Mouse (Mus musculus): ENCODE measurements around the gene Zkscan17. TPM values are rescaled to one million over a fixed set of nuclear protein-coding genes. Genes with fewer than 3 reads are reported as not detected.

Gene Zkscan17
- polyA plus RNA-seq, 2 experiments = 2.3 to 3.4 TPM

DNA sequence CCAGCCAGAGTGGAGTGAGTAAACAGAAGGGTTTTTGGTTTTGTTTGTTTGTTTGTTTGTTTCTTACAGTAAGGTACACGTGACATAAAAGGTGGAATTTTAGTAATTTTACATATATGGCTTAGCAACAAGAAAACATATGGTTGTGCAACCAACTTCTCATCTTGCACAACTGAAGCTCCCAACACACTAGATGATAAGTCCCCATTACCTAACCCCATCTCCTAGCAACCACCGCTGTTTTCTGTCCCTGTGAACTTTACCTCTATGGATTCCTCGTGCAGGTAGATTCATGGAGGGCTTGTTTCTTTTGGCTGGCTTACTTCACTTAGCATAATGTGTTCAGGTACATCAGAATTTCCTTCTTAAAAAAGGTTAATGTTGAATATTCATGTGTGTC lies 16.8 kb upstream of the Zkscan17 start:
- H3K4me1 ChIP-seq (replicated peaks; ENCODE audit: control insufficient read depth in 2 of 2, insufficient read depth in 2 of 2, low read length in 1 of 2) = peaks cover 0 to 16% of the 10 kb centered on the region in 2 experiments; a peak in 2 of 4 replicates
- no peak overlapping the region for H3K27ac ChIP-seq
- H3K9me3 ChIP-seq (ENCODE audit: control insufficient read depth, low read length) = no peaks in the 10 kb centered on the region
- H3K4me2 ChIP-seq (ENCODE audit: low read depth) = no peak overlapping the region
- no peaks in the 10 kb centered on the region for H3K36me3 ChIP-seq (replicated peaks; ENCODE audit: control insufficient read depth, insufficient read depth, low read depth)
- WGBS (ENCODE audit: insufficient replicate concordance) = 54% methylated on average over 3 of the region's 3 CpGs
- H3K4me3 ChIP-seq (ENCODE audit: insufficient read depth in 1 of 2, low read depth in 2 of 2, low read length in 2 of 2) = no peak overlapping the region
- H3K9ac ChIP-seq (replicated peaks) = no peak overlapping the region
- H3K27me3 ChIP-seq (ENCODE audit: control insufficient read depth, insufficient read depth, low read length) = no peaks in the 10 kb centered on the region
- no peak for ATAC-seq (ENCODE audit: insufficient read depth)
- TF ChIP-seq CTCF (IDR thresholded peaks at IDR 0.05; ENCODE audit: low read depth) = no peak
- TF ChIP-seq EP300 (IDR thresholded peaks at IDR 0.05; ENCODE audit: low read depth) = no peak
- peak in 2 of 3 experiments; percentile 24 to 29 for DNase-seq (ENCODE audit: low read depth in 3 of 3, low spot score in 3 of 3)

- H3K36me3 ChIP-seq (replicated peaks; ENCODE audit: control insufficient read depth, insufficient read depth, low read depth) = no peaks in the 10 kb centered on the region
- DNase-seq (ENCODE audit: low read depth in 3 of 3, low spot score in 3 of 3) (no peak), ATAC-seq (ENCODE audit: insufficient read depth) (no peak)
- no peak overlapping the region for H3K27ac ChIP-seq
- H3K9ac ChIP-seq (replicated peaks) = no peak overlapping the region
- WGBS (ENCODE audit: insufficient replicate concordance) = 20% methylated on average over 6 of the region's 6 CpGs
- H3K4me3 ChIP-seq (ENCODE audit: insufficient read depth in 1 of 2, low read depth in 2 of 2, low read length in 2 of 2) = no peak overlapping the region
- H3K27me3 ChIP-seq (ENCODE audit: control insufficient read depth, insufficient read depth, low read length) = no peaks in the 10 kb centered on the region
- H3K4me2 ChIP-seq (ENCODE audit: low read depth) = no peak overlapping the region
- TF ChIP-seq EP300 (IDR thresholded peaks at IDR 0.05; ENCODE audit: low read depth) = no peak
- TF ChIP-seq CTCF (IDR thresholded peaks at IDR 0.05; ENCODE audit: low read depth) = no peak
- no peaks in the 10 kb centered on the region for H3K9me3 ChIP-seq (ENCODE audit: control insufficient read depth, low read length)
- peaks cover 0 to 16% of the 10 kb centered on the region in 2 experiments; a peak in 2 of 4 replicates for H3K4me1 ChIP-seq (replicated peaks; ENCODE audit: control insufficient read depth in 2 of 2, insufficient read depth in 2 of 2, low read length in 1 of 2)
Observed at GRCm38 (mm10) chr11:59542442-59542841, 15.9 kb upstream of the Zkscan17 start.

DNA sequence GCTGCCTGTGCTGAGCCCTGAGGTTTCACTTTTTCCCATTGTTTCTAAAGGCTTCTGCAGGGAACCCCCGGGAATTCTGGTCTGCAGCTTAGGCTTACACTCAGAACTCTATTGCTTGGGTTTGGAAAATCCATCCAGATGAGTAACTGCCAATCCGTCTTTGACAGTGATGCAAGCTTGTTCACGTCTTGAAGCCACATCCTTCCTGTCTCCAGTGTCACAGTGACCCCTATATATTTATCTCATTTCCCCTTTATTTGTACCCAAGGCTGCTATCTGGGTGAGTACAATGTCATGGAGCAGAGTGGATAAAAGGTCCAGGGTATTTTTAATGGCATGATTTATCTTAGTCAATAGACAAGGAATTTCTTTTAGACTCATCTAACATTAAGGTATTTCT lies 14.8 kb upstream of the Zkscan17 start, which contains the start of gene Nlrp3:
Gene Nlrp3 (plus strand): TSS at position 245 of the 400 bp plus-strand sequence.
- TF ChIP-seq EP300 (IDR thresholded peaks at IDR 0.05; ENCODE audit: low read depth) = no peak
- TF ChIP-seq CTCF (IDR thresholded peaks at IDR 0.05; ENCODE audit: low read depth) = no peak
- Histone ChIP-seq H3K27ac (no peak within 1 kb of the TSS), H3K4me2 (ENCODE audit: low read depth) (no peak within 1 kb of the TSS)

DNA sequence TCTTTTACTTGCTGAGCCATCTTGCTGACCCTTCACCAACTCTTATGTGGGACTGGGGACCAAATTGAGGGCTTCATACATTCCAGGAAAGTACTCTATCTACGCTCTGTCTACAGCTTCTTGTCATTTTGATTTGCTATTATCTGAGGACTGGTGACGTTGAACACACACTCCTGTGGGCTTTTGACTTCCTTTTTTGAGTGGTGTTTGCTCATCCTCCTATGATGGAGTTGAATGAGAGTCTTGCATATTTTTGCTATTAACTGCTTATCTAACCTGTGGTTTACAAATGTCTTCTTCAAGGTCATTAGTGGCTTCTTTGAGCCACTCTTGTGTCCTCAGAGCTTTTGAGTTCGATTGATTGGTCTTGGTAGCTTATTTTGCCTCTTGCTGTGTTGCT lies 13.6 kb upstream of the Zkscan17 start:
- DNase-seq (ENCODE audit: low read depth in 3 of 3, low spot score in 3 of 3) (no peak), ATAC-seq (ENCODE audit: insufficient read depth) (no peak)
- Histone ChIP-seq H3K4me1 (replicated peaks; ENCODE audit: control insufficient read depth in 2 of 2, insufficient read depth in 2 of 2, low read length in 1 of 2) (peaks cover 0 to 16% of the 10 kb centered on the region in 2 experiments; a peak in 2 of 4 replicates), H3K9me3 (ENCODE audit: control insufficient read depth, low read length) (no peaks in the 10 kb centered on the region), H3K4me3 (ENCODE audit: insufficient read depth in 1 of 2, low read depth in 2 of 2, low read length in 2 of 2) (no peak overlapping the region), H3K4me2 (ENCODE audit: low read depth) (no peak overlapping the region), H3K27ac (no peak overlapping the region), H3K27me3 (ENCODE audit: control insufficient read depth, insufficient read depth, low read length) (no peaks in the 10 kb centered on the region), H3K9ac (replicated peaks) (no peak overlapping the region), H3K36me3 (replicated peaks; ENCODE audit: control insufficient read depth, insufficient read depth, low read depth) (no peaks in the 10 kb centered on the region)
- TF ChIP-seq EP300 (IDR thresholded peaks at IDR 0.05; ENCODE audit: low read depth) (no peak), CTCF (IDR thresholded peaks at IDR 0.05; ENCODE audit: low read depth) (no peak)
- 17% methylated on average over 3 of the region's 3 CpGs for WGBS (ENCODE audit: insufficient replicate concordance)

More for the DNA sequence above, 14.8 kb upstream of the Zkscan17 start, which contains the start of gene Nlrp3:
- Histone ChIP-seq H3K27me3 (ENCODE audit: control insufficient read depth, insufficient read depth, low read length) (no peaks in the 10 kb centered on the region), H3K9me3 (ENCODE audit: control insufficient read depth, low read length) (no peaks in the 10 kb centered on the region), H3K9ac (replicated peaks) (no peak within 1 kb of the TSS), H3K36me3 (replicated peaks; ENCODE audit: control insufficient read depth, insufficient read depth, low read depth) (no peaks in the 10 kb centered on the region), H3K4me3 (ENCODE audit: insufficient read depth in 1 of 2, low read depth in 2 of 2, low read length in 2 of 2) (no peak within 1 kb of the TSS), H3K4me1 (replicated peaks; ENCODE audit: control insufficient read depth in 2 of 2, insufficient read depth in 2 of 2, low read length in 1 of 2) (peaks cover 0 to 16% of the 10 kb centered on the region in 2 experiments; a peak in 2 of 4 replicates)
- DNase-seq (ENCODE audit: low read depth in 3 of 3, low spot score in 3 of 3) (no peak), ATAC-seq (ENCODE audit: insufficient read depth) (no peak)
- 11% methylated on average over 3 of the region's 3 CpGs for WGBS (ENCODE audit: insufficient replicate concordance)

GRCm38 (mm10) chr11:59538387-59538786 lies 11.8 kb upstream of the Zkscan17 start:
- no peak for ATAC-seq (ENCODE audit: insufficient read depth)
- Histone ChIP-seq H3K4me1 (replicated peaks; ENCODE audit: control insufficient read depth in 2 of 2, insufficient read depth in 2 of 2, low read length in 1 of 2) (peaks cover 0 to 12% of the 10 kb centered on the region in 2 experiments; a peak in 2 of 4 replicates), H3K9me3 (ENCODE audit: control insufficient read depth, low read length) (no peaks in the 10 kb centered on the region), H3K4me3 (ENCODE audit: insufficient read depth in 1 of 2, low read depth in 2 of 2, low read length in 2 of 2) (no peak overlapping the region), H3K9ac (replicated peaks) (no peak overlapping the region), H3K4me2 (ENCODE audit: low read depth) (no peak overlapping the region), H3K36me3 (replicated peaks; ENCODE audit: control insufficient read depth, insufficient read depth, low read depth) (no peaks in the 10 kb centered on the region), H3K27ac (no peak overlapping the region), H3K27me3 (ENCODE audit: control insufficient read depth, insufficient read depth, low read length) (no peaks in the 10 kb centered on the region)
- no peak for DNase-seq (ENCODE audit: low read depth in 3 of 3, low spot score in 3 of 3)
- WGBS (ENCODE audit: insufficient replicate concordance) = 27% methylated on average over 11 of the region's 11 CpGs
- TF ChIP-seq CTCF (IDR thresholded peaks at IDR 0.05; ENCODE audit: low read depth) (peak; percentile 40; the same call in 1 of the 2 replicates), EP300 (IDR thresholded peaks at IDR 0.05; ENCODE audit: low read depth) (no peak)

All from liver, embryonic 14.5 days (tissue).